Mouse (Mus musculus) lung, embryonic 15.5 days (tissue): ENCODE data around the gene Hoxb9. TPM values are rescaled to one million over a fixed set of nuclear protein-coding genes. Genes with fewer than 3 reads are reported as not detected.
A peak's percentile ranks its signal among the peaks of the same experiment; 100 is the strongest.

Experiments used
- ATAC-seq: fragments of 200-750 bp; cut with Nextera tagmentation; 2 replicates; pipeline ENCODE4 v1.8.0; 2017; ENCODE audit warnings: moderate number of reproducible peaks, borderline replicate concordance; ENCODE audit not compliant: low FRiP score, low TSS enrichment; ENCODE audit errors: extremely low read depth
- H3K27ac ChIP-seq: fragments of 300-500 bp; sonication (generic); 2 replicates; pipeline ENCODE4 v1.5.1; 2015; ENCODE audit warnings: moderate library complexity, mild to moderate bottlenecking, inconsistent platforms
- H3K27me3 ChIP-seq: fragments of 300-500 bp; sonication (generic); 2 replicates; pipeline ENCODE4 v1.6.1; 2015; ENCODE audit warnings: inconsistent platforms
- H3K36me3 ChIP-seq: fragments of 300-500 bp; sonication (generic); 2 replicates; pipeline ENCODE4 v1.6.1; 2015; ENCODE audit warnings: inconsistent platforms
- H3K4me1 ChIP-seq: fragments of 300-500 bp; sonication (generic); 2 replicates; pipeline ENCODE4 v1.6.1; 2015; ENCODE audit warnings: inconsistent platforms
- H3K4me2 ChIP-seq: fragments of 300-500 bp; sonication (generic); 2 replicates; pipeline ENCODE4 v1.6.1; 2015; ENCODE audit warnings: inconsistent platforms, mild to moderate bottlenecking, moderate library complexity
- H3K4me3 ChIP-seq: fragments of 300-500 bp; sonication (generic); 2 replicates; pipeline ENCODE4 v1.5.1; 2015; ENCODE audit warnings: mild to moderate bottlenecking, inconsistent platforms
- H3K9ac ChIP-seq: fragments of 300-500 bp; sonication (generic); 2 replicates; pipeline ENCODE4 v1.6.1; 2015; ENCODE audit warnings: inconsistent platforms
- H3K9me3 ChIP-seq: fragments of 300-500 bp; sonication (generic); 2 replicates; pipeline ENCODE4 v1.6.1; 2016; ENCODE audit warnings: inconsistent platforms
- WGBS: fragments of 180-500 bp; shearing (Covaris S2); methylation state at CpG from one replicate; pipeline ENCODE4 v1.1.7; 2015; 5-methylcytosine and 5-hydroxymethylcytosine counted together
- polyA plus RNA-seq: library from polyadenylated mRNA; unstranded; fragments of >200 nt; fragmentation: Nextera tagmentation; extraction: Ambion mirVana; gene quantifications from 2 replicates; pipeline ENCODE4 v1.2.1, GENCODE M21; 2015

Hoxb9 gene
- polyA plus RNA-seq, 1 experiment from 2014 or later = 0.27 TPM

GRCm38 (mm10) chr11:96297428-96297827 lies 26.2 kb downstream of the Hoxb9 start:
- Histone ChIP-seq H3K27me3 (peaks cover 100% of the 10 kb centered on the region), H3K9ac (no peak overlapping the region), H3K36me3 (no peaks in the 10 kb centered on the region), H3K27ac (no peak overlapping the region), H3K4me3 (no peak overlapping the region), H3K9me3 (no peaks in the 10 kb centered on the region), H3K4me1 (peaks cover 33% of the 10 kb centered on the region), H3K4me2 (no peak overlapping the region)
- 34% methylated on average over 3 of the region's 3 CpGs for WGBS
- no peak for ATAC-seq

GRCm38 (mm10) chr11:96297968-96298635 lies 26.8 kb downstream of the Hoxb9 start:
- no peak for ATAC-seq
- Histone ChIP-seq H3K4me2 (no peak overlapping the region), H3K27ac (no peak overlapping the region)

GRCm38 (mm10) chr11:96298895-96299667 lies 27.8 kb downstream of the Hoxb9 start:
- no peaks in the 10 kb centered on the region for H3K9me3 ChIP-seq
- H3K4me1 ChIP-seq = peaks cover 33% of the 10 kb centered on the region
- H3K36me3 ChIP-seq = no peaks in the 10 kb centered on the region
- WGBS = under 1% methylated on average over 65 of the region's 66 CpGs
- peaks cover 97% of the 10 kb centered on the region for H3K27me3 ChIP-seq
- peak overlapping the region; percentile 70 for H3K4me2 ChIP-seq
- H3K4me3 ChIP-seq = peak overlapping the region; percentile 57
- peak; percentile 19; the same call in 1 of the 2 replicates for ATAC-seq
- H3K9ac ChIP-seq = peak overlapping the region; percentile 63
- H3K27ac ChIP-seq = peak overlapping the region; percentile 85

More at GRCm38 (mm10) chr11:96297968-96298635, 26.8 kb downstream of the Hoxb9 start:
- H3K4me1 ChIP-seq = peaks cover 33% of the 10 kb centered on the region
- H3K9ac ChIP-seq = no peak overlapping the region
- no peaks in the 10 kb centered on the region for H3K9me3 ChIP-seq
- peaks cover 99% of the 10 kb centered on the region for H3K27me3 ChIP-seq
- no peak overlapping the region for H3K4me3 ChIP-seq
- WGBS = 26% methylated on average over 11 of the region's 11 CpGs
- H3K36me3 ChIP-seq = no peaks in the 10 kb centered on the region

GRCm38 (mm10) chr11:96299781-96300180 lies 28.5 kb downstream of the Hoxb9 start:
- WGBS = 5% methylated on average over 9 of the region's 9 CpGs
- Histone ChIP-seq H3K9me3 (no peaks in the 10 kb centered on the region), H3K27ac (peak overlapping the region; percentile 85), H3K27me3 (peaks cover 96% of the 10 kb centered on the region), H3K36me3 (no peaks in the 10 kb centered on the region), H3K4me2 (peak overlapping the region; percentile 70), H3K9ac (peak overlapping the region; percentile 63), H3K4me3 (peak overlapping the region; percentile 57), H3K4me1 (peaks cover 26% of the 10 kb centered on the region)
- no peak for ATAC-seq

GRCm38 (mm10) chr11:96300354-96301063 lies 29.3 kb downstream of the Hoxb9 start:
- WGBS = 3% methylated on average over 35 of the region's 35 CpGs
- H3K9ac ChIP-seq = peak overlapping the region; percentile 63
- H3K4me2 ChIP-seq = peak overlapping the region; percentile 70
- no peaks in the 10 kb centered on the region for H3K9me3 ChIP-seq
- H3K27ac ChIP-seq = peak overlapping the region; percentile 85
- peak overlapping the region; percentile 57 for H3K4me3 ChIP-seq
- peaks cover 96% of the 10 kb centered on the region for H3K27me3 ChIP-seq
- ATAC-seq = no peak
- H3K36me3 ChIP-seq = no peaks in the 10 kb centered on the region
- peaks cover 20% of the 10 kb centered on the region for H3K4me1 ChIP-seq

- WGBS = 25% methylated on average over 10 of the region's 10 CpGs
- Histone ChIP-seq H3K27ac (peak overlapping the region; percentile 85), H3K4me3 (peak overlapping the region; percentile 57), H3K4me1 (peaks cover 16% of the 10 kb centered on the region), H3K9ac (peak overlapping the region; percentile 63), H3K27me3 (peaks cover 96% of the 10 kb centered on the region), H3K4me2 (peak overlapping the region; percentile 70), H3K36me3 (no peaks in the 10 kb centered on the region), H3K9me3 (no peaks in the 10 kb centered on the region)
- no peak for ATAC-seq
These were observed 29.8 kb downstream of the Hoxb9 start for GRCm38 (mm10) chr11:96301064-96301431.

GRCm38 (mm10) chr11:96301837-96302236 lies 30.6 kb downstream of the Hoxb9 start:
- Histone ChIP-seq H3K36me3 (no peaks in the 10 kb centered on the region), H3K27ac (peak overlapping the region; percentile 85), H3K4me1 (peaks cover 16% of the 10 kb centered on the region), H3K9ac (peak overlapping the region; percentile 30), H3K4me2 (peak overlapping the region; percentile 70), H3K27me3 (peaks cover 96% of the 10 kb centered on the region), H3K9me3 (no peaks in the 10 kb centered on the region), H3K4me3 (peak overlapping the region; percentile 59)
- WGBS = 6% methylated on average over 15 of the region's 15 CpGs
- ATAC-seq = peak; percentile 6; the same call in 1 of the 2 replicates

- WGBS = 13% methylated on average over 23 of the region's 23 CpGs
- Histone ChIP-seq H3K4me2 (peak overlapping the region; percentile 70), H3K9me3 (no peaks in the 10 kb centered on the region), H3K4me3 (peak overlapping the region; percentile 59), H3K9ac (peak overlapping the region; percentile 30), H3K36me3 (no peaks in the 10 kb centered on the region), H3K27me3 (peaks cover 95% of the 10 kb centered on the region), H3K4me1 (peaks cover 16% of the 10 kb centered on the region), H3K27ac (peak overlapping the region; percentile 85)
- ATAC-seq = no peak
These were observed 31.3 kb downstream of the Hoxb9 start for GRCm38 (mm10) chr11:96302381-96303150.

- Histone ChIP-seq H3K4me1 (peaks cover 16% of the 10 kb centered on the region), H3K9ac (peak within 1 kb of the TSS; percentile 88), H3K9me3 (no peaks in the 10 kb centered on the region), H3K27me3 (peaks cover 95% of the 10 kb centered on the region), H3K4me2 (peak within 1 kb of the TSS; percentile 70), H3K4me3 (peak within 1 kb of the TSS; percentile 59), H3K27ac (peak within 1 kb of the TSS; percentile 99), H3K36me3 (no peaks in the 10 kb centered on the region)
- peak; percentile 80 for ATAC-seq
- under 1% methylated on average over 69 of the region's 69 CpGs for WGBS
These were observed 32.2 kb downstream of the Hoxb9 start, which contains the start of gene Hoxb5 for GRCm38 (mm10) chr11:96303151-96304099. Gene Hoxb5 (plus strand): TSS chr11:96303336.

- Histone ChIP-seq H3K4me3 (peak overlapping the region; percentile 59), H3K4me2 (peak overlapping the region; percentile 70), H3K36me3 (no peaks in the 10 kb centered on the region), H3K27me3 (peaks cover 89% of the 10 kb centered on the region), H3K9ac (peak overlapping the region; percentile 88), H3K27ac (peak overlapping the region; percentile 99), H3K9me3 (no peaks in the 10 kb centered on the region), H3K4me1 (peaks cover 22% of the 10 kb centered on the region)
- 2% methylated on average over 38 of the region's 38 CpGs for WGBS
- no peak for ATAC-seq
These were observed 33.3 kb downstream of the Hoxb9 start for GRCm38 (mm10) chr11:96304381-96305195.
